Mouse (Mus musculus) CD8-positive naive resting alpha-beta T cell, adult 2 months (primary cell): ENCODE data around the gene Slc16a1.

Experiments used
- DNase-seq, 2 experiments: peaks; one replicate each; pipeline ENCODE4 v3.0.0; 2022; ENCODE audit warnings: low read depth in 2 of 2, low spot score in 2 of 2

The Slc16a1 gene

DNA sequence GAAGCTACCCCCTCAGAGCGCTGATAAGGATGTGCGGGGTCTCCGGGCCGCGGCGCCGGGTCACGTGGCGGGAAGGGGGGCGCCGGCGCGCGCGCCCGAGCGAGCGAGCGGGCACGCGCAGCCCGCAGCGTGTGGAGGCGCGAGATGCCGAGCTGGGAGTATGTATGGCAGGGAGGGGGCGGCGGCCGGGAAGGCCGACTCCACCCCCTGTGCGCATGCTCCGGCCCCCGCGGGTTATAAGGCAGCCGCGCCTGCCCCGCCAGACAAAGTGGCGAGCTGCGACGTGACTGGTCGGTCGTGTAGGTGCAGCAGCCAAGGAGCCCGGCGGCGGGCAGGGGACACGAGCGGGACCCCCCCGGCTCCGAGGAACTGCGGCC is at the start of gene Slc16a1:
Slc16a1 (plus strand) TSS at position 266 of the 377 bp plus-strand sequence.
- peak; percentile 80 to 87 for DNase-seq

DNA sequence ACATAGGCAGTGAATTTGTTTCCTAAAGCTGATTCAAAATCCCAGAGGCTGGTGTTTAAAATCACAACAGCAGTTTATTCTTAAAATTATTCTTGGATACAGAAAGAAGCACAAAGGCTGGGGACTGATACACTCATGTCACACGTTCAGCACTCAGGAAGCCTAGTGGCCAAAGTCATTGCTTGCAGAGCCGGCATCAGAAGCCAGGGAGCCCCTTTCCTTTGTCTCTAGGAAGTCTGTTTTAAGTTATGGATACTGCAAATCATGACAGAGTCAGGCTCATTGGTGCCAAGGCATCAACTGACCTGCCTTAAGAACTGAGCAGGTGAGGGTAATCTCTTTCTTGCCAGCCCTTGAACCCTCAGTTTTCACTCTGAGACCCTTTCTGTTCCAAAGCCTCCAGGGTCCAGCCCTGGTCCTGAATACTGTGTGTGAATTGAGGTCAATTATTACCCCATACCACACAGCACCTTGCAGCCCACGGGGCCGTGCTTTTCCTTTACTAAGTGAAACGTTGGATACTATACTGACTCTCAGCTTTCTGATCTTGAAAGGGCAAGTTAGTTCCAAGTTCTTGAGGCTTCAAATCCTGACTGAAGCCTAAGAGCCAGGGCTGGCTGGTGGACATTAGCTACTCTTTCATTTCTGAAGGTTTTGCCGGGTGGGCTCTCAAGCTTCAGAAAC is 41.9 kb upstream of the Slc16a1 start:
- DNase-seq: no peak

DNA sequence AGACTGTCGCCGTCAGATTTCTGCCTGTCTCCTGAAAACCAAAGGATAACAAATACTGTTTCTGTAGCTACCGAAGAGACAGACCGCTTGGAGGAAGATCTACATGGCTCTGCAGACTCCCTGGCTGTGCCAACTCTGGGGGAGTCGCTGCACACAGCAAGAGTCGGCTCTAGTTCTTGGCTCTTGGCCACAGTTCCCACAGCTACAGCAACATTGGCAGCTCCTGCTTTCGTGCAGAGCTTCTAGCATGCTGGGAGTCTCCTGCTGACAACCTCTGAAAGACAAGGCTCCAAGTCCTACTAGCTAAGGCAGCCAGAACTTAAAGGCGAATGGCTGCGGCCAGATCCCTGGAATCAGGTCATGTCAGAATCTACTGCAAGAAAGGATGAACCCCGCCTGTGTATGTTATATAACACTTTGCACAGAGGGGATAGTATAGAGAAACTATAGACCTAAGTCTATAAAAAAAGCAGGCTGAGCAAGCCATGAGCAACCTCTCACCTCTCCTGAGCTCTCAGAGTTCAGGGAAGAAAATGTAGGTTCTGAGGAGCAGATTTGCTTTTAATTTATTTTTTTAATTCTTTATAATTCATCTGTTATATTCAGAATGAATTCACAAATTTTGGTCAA is 41.2 kb upstream of the Slc16a1 start:
- DNase-seq: no peak

DNA sequence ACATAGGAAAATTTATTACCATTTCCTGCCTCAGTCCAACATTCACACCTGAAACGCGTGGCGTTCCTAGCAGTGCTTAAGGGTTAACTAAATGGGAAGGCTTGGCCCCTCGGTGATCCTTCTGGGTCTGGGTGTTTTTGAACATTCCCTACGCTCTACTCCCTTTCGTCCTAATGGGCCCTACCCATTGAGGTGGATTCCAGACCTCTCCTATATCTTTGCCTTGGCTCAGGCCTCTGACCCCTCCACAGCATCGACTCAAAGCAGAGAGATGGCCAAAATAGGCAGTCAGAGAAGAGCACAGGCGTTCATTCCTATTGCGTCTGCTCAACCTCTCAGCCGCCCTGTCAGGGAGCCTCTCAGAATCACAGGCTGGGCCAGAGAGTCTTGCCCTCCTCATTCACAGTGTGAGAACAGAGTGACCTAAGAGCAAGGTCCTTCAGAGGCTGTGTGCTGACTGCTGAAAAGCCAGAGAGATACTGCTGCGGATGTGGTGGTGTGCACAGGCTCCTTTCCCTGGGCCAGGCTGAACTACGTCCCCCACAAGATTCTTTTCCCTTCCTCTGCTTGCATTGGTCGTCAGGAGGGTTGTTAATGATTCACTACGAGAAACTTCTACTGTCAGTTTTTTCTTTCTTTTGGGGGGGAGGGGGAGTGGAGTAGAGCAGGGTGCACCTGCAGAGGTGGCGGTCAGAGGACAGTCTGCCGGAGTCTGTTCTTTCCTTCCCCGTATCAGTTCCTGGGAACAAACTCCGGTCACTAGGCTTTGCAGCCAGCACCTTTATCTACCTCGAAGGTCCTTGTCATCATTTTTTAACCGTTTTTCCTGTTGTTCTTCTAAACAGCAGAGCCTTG is 38.9 kb upstream of the Slc16a1 start:
- no peak for DNase-seq

DNA sequence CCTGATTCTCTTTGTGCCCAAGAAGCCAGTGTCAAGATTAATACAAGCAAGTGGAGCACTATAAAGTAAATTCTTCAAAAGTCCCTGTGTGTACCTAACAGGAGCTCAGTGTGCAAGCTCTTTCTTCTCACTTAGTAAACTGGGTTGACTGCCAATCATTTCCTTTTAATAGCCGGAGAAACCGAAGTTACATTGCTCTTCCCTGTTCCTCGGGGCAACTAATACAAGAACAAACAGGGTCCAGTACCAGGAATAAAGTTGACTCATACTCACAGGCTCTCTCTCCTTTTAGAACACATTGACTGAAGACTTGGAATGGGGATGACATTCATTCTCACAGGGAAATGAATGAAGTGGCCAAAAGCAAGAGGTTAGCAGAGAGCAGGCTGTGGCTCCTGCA is 37.8 kb upstream of the Slc16a1 start:
- DNase-seq: no peak

DNA sequence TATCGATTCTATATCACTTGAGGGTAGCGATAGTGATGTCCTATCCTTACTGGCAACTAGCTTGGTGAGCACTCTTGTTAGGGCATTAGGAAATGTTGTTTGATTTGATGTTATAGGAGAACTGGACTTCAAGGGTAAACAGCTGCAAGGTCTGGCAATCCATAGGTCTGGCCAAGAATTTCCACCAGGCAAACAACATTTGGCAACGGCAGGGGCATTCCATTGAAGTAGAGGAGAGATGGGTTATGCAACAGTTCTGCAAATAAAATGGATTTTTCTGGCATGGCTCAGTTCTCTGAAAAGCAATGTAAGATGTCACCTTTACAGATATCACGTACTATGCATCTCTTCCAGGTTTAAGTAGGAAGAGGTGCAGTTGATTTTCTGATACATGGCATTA is 36.8 kb upstream of the Slc16a1 start:
- no peak for DNase-seq

DNA sequence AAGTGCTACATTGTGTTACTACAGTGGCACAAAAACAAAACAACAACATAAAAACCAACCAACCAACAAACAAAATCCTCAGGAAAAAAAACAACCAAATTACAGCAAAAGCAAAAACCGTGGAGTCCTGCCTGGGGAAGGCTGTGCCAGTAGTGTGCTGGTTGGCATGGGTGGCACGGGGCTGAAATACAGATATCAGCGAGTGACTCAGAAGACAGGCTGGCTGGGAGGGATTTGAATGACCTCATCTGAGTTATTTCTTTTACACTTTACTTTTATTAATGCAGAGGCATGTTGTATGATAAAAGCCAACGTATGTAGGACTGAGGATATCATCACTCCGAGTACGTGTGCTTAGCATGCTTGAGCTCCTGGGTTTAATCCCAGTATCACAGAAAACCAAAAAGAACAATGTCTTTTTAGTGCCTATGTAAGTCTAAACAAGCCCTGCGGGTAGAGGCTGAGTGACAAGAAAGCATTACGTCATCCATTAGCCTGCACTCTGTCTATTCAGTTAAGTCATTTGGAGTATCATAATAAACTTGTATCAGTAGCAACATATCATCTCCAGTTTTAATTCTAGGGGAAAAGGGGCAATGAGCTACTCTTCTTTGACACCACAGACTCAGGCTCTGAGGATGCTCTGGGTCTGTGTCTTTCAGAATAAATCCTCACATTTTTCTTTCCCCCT is 28.6 kb upstream of the Slc16a1 start:
- no peak for DNase-seq

DNA sequence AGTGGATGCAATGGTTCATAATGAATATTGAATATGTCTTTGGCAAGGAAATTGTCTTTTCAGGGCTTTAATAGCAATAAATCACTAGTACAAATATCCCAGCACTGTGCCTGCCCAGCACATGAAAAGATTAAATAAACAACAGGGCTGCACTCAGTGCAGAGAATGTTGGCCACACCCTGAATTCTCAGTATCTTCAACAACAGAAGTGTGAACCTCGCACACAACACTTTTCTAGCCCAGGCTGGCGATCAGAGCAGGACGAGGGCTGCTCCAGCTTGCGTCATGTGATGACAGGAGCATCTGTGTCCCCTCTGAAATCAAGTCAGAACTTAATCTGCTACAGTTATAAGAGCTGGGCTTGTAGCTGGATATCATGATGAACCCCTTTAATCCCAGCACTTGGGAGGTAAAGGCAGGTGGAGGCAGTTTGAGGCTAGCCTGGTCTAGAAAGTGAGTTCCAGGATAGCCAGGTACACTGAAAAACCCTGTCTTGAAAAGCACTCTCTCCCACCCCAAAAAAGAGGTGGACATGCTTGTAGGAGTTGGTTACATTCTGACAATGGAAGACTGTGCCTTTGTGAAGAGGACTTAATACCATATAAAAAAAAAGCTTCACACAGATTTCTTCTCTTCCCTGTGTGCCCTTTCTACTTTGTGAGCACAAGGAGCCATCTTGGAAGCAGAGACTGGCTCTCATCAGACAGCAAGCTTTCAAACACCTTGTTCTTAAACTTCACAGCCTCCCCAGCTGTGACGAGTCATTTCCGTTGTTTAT is 27.8 kb upstream of the Slc16a1 start:
- no peak for DNase-seq

DNA sequence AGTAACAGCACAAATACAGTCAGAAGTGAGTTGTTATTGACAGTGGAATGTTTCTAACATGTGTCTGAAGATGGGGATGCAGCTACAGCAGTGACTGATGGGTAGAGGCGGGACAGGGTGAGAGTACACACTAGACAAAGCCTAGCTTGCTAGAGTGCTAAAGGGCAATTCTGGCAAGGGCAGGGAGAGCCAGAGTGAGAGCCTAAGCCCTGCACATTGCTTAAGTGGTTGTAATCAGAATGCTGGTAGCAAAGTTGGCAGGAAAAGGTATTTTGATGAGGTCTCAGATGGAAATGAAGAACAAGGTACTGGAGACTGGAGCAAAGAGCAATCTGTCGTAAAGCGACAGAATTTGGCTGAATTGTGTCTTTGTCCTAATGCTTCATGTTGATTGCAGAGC is 26.5 kb upstream of the Slc16a1 start:
- DNase-seq: no peak

DNA sequence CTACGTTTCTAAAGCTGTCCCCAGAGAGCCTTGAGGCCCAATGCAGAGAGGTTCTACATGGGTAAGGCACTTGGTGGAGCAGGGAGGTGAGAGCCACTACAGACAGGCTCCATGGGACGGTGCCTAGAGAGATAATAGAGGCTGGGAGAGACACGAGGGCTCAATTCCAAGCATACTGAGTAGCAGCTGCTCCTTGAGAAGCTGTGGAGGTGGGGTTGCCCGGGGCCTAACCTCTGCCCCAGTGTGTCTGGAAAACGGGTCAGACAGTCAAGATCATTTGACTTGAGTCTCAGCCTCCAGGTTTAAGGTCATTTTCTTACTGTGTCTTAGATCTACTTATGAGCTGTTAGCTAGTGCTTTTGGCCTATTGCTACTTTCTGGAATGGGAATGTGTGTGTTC is 25.4 kb upstream of the Slc16a1 start:
- no peak for DNase-seq

DNA sequence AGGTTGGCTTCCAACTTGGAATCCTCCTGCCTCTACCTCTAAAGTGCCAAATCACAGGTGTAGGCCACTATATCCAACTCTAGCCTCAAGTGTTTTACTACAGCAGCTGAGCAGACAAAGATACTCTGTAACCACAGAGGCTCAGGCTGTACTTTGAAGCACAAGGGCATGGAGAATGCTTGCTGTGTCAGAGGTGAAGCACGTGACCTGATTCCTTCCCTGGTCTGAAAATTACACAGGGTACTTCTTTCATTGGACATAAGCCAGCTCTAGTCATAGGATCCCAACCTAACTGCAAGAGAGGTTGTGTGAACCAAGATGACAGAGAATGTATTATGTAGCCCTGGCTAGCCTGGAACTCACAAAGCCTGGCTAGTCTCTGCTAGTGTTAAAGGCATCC is 24.4 kb upstream of the Slc16a1 start:
- DNase-seq: no peak

DNA sequence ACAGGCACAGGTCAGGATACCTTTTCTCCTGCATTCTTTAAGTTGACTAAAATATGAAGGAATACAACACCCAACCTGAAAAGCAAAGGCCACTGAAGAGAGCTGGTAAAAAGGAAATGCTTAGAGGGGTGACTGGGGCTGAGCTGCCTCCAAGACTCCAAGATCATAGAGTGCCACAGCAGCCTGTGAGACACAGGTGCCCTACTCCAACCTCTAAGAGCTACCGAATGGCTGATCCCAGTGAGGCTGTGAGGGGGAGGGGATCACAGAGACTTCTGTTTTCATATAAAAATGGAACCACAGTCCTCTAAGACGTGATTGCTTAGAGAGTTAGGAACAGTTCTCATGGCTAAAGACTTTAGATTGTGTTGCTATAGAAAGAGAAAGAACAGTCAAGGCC is 23.3 kb upstream of the Slc16a1 start:
- no peak for DNase-seq

DNA sequence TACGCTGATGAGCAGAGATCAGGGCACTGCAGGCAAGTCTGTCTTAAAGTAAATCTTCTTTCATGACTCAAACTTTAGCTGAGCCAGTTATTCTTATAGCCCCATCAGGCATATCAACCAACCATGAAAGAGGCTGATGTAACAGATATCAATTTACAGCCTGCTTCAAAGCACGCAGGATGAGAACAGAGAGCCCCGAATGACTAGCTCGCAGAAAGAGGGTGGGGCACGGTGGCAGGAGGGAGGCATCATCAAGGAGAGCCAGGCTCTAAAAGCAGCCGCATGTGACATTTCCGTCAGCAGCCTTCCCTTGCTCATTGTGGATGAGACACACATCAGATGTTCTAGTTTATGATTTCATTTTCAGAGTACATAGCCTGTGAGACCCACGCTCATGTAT is 22.3 kb upstream of the Slc16a1 start:
- DNase-seq: peak; percentile 69 to 70

DNA sequence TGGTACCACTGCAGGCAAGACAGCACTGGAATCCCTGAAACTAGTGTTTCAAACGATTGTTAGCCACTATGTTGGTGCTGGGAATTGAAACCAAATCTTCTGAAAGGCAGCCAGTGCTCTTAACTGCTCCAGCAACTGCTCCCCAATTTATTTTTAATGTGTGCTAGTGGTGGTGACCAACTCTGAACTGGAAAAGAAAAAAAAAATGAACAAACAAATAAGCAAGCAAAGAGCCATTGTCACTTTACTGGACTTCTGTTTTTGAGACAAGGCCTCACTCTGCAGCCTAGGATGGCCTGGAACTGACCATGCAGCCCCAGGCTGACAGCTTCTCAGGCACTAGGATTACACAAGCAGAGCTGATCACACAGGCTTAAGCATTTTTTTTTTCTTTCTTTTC is 16.6 kb upstream of the Slc16a1 start:
- no peak for DNase-seq

DNA sequence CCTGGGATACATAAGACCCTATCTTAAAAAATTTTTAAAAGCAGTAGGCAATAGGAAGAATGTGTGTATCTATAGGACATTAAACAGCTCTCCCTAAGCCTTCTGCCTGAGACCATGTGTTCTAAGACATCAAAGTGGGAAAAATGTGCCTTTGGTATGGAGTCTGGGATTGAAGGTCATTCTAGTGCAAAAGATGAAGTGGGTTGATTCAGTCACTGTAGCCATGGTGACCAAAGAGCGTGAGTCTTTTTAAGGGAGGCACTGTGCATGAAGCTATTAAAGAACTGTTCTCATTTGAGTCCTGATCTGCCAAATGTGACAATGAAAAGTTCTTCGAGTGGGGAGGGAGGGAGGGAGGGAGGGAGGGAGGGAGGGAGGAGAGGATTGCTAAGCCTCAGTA is 8.7 kb upstream of the Slc16a1 start:
- DNase-seq: no peak

DNA sequence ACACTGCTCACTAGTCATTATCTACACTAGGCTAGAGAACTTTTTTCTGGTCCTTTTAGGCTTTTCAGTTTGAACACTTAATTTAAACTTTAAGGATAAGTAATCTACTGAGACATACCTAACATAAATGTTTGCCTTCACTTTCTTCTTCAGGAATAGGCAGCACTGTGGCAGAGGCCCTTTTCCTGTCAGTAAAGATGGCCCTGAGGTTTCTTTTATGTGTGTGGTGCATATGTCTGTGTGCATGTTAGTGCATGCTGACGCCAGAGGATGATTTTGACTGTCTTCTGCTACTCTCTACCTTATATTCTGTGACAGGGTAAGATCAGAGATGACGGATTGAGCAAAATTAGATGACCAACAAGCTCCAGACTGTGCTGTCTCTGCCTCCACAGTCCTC is 7.5 kb upstream of the Slc16a1 start:
- peak in 1 of 2 experiments; percentile 39 for DNase-seq

DNA sequence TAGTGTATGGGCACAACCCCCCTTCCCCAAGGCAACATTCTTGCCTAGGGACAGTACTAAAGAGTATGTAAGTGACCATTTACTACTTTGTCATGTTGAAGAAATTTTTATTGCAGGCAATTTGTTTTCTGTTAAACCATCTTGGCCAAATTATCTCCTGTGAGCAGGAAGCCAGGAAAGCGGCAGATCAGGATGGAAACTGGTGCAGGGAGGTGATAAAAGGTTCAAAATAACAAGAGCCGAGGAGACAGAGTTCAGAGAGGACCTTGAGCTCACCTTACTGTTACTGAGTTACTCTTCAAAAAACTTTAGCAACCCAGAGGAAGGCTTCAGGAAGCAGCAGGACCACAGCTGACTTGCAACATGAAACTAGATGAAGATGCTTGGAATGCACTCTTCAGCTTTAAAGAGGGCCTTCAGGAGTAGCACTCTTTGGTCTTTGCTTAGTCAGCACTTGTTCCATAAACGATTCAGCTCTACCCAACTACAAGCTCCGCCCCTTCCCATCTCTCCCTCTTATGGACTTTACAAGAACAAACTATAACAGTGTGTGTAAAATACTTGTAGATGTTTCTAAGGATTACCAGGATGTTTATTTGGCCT is 5.8 kb upstream of the Slc16a1 start:
- DNase-seq: no peak

DNA sequence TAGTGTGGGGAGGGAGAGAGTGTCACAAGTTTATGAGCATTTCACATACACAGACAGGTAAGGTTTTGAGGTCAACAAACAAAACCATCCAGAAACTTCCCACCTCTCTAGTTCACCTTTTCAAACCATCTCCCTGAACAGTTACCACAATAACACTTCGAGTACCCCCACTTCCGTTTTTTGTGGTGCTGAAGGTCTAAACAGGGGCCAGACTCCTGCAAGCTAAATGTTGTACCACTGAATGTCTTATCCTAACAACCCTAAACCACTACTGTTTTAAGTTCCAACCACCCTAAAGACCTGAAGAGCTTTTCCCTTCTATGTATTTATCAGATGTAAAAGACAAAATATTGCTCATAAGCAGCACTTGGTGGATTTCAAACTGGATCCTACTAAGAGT is 2.0 kb upstream of the Slc16a1 start:
- DNase-seq: no peak

DNA sequence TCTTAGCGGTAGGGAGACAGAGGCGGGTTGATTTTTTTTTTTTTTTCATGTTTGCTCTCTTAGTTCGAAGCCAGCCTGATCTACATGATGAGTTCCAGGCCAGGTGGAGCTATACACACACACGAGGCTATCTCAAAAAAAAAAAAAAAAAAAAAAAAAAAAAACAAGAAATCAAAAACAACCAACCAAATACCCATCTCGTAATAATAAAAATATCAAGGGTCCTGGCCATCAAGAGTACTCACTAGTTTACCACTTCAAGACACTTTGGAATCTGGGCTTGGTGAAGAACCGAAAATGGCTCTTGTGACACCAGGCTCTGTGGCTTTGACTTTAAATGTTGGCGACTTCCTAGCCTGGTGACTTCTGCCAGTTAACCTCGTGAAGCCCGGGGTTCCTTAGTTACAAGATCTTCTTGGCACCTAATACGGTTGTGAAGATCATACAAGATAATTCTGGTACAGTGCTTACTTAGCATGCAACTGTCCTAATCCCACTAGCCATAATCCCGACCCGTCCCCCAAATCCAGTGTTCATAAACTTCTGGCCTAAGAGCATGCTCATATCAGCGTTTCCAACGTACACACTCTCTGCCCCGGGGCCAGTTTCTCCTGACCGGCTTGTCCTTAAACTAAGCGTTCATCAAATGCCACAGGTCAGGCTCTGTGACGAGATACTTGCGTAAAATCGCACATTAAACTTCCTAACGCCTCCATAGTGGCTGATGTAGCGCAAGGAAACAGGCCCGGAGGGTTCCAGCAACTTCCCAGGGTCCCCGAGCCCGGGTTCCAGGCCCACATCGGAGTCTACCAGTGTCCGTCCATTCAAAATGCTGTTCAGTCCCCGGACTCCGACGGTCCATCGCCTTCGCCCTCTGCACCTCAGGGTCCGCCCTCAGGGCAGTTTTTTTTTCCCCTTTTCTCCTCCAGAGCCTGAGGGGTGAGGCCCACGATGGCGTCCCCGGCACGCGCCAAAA is 753 bp upstream of the Slc16a1 start:
- DNase-seq: no peak
